1 mouse cellular context compared by ENCODE assay signal in the genomic region with DNA sequence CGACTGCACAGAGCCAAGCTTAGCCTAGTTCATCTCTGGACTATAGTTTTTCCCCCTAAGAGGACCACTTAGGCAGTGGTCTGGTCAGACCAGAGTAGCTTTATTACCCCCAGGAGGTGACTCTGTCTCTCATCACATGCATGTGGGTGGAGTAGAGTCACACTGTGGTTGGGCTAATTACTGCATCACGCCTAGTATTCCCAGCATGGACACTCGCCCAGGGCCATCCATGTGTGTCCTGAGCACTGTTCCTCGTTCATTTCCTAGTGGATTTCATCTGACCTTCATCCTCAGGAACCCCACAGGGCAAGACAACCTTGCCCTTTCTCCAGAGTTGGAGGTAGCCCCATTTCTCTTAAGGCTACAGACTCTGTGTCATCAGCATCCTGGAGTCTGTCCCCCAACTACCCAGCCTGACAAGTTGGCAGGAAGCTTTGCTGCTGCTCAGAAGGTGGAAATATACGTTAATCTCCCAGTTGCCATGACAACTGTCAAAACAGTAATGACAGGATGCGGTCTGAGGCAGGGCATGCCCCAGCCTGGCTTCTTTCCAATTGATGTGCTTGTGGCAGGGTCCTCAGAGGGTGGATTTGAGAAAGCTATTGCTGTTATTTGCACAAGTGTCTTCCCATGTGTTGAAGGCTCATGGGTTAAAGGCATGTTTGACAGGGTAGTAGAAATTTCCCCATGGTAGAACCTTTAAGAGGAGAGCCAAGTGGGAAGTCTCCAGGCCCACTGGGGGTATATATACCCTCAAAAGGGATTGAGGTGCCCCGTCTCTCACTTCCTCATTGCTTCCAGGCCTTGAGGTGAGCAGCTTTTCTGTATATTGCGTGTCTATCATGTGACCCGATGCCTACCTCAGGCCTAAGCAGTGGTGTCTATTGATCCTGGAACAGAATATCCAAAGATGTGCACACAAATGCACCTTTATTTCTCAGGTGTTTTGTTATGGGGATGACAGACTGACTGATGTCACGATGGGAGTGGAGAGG.
TF ChIP-seq lines count a peak whose summit lies in the region.

No protein-coding gene starts in this region.

TF ChIP-seq in CH12.LX, 34 proteins besides CTCF, POLR2A, EP300 and RAD21 (continued from another document):
- TF ChIP-seq CHD1 (IDR thresholded peaks at IDR 0.05; ENCODE audit: low read depth, low read length) (no peak), ZMIZ1 (IDR thresholded peaks at IDR 0.05; ENCODE audit: low read depth, low read length) (no peak), MXI1 (IDR thresholded peaks at IDR 0.05; ENCODE audit: low read depth, low read length) (peak; percentile 36; the same call in 1 of the 2 replicates)
